Mouse (Mus musculus) neural tube, embryonic 14.5 days (tissue): ENCODE measurements around the gene Patz1. TPM values are rescaled to one million over a fixed set of nuclear protein-coding genes. Genes with fewer than 3 reads are reported as not detected.

ENCODE experiments used
- ATAC-seq: fragments of 200-750 bp; cut with Nextera tagmentation; 2 replicates; pipeline ENCODE4 v1.8.0; 2017; ENCODE audit warnings: low read depth, mild to moderate bottlenecking, moderate TSS enrichment, moderate library complexity
- H3K27ac ChIP-seq: fragments of 300-500 bp; sonication (generic); 2 replicates; pipeline ENCODE4 v1.5.1; 2014; ENCODE audit warnings: low read depth, mild to moderate bottlenecking, control low read depth, low read length, moderate library complexity, mixed read lengths
- H3K27me3 ChIP-seq: fragments of 300-500 bp; sonication (generic); 2 replicates; pipeline ENCODE4 v1.6.1; 2014; ENCODE audit warnings: low read length; ENCODE audit not compliant: control insufficient read depth, insufficient read depth
- H3K36me3 ChIP-seq: fragments of 300-500 bp; sonication (generic); 2 replicates; pipeline ENCODE4 v1.6.1; 2014; ENCODE audit warnings: low read length, mixed read lengths; ENCODE audit not compliant: control insufficient read depth, insufficient read depth
- H3K4me1 ChIP-seq: fragments of 300-500 bp; sonication (generic); 2 replicates; pipeline ENCODE4 v1.6.1; 2014; ENCODE audit warnings: low read length; ENCODE audit not compliant: control insufficient read depth, insufficient read depth
- H3K4me2 ChIP-seq: fragments of 300-500 bp; sonication (generic); 2 replicates; pipeline ENCODE4 v1.6.1; 2014; ENCODE audit warnings: mild to moderate bottlenecking, low read depth, low read length, control low read depth
- H3K4me3 ChIP-seq: fragments of 300-500 bp; sonication (generic); 2 replicates; pipeline ENCODE4 v1.5.1; 2014; ENCODE audit warnings: low read depth, low read length, control low read depth, mixed read lengths
- H3K9ac ChIP-seq: fragments of 300-500 bp; sonication (generic); replicated peaks from 2 replicates; pipeline ENCODE4 v1.6.1; 2014; ENCODE audit warnings: low read depth, mild to moderate bottlenecking, control low read depth, low read length, mixed read lengths
- H3K9me3 ChIP-seq: fragments of 300-500 bp; sonication (generic); 2 replicates; pipeline ENCODE4 v1.6.1; 2016; ENCODE audit warnings: low read length; ENCODE audit not compliant: control insufficient read depth
- WGBS: fragments of 180-500 bp; shearing (Covaris S2); extraction: QIAGEN DNeasy Blood & Tissue Kit; methylation state at CpG from one replicate; pipeline ENCODE4 v1.1.7; 2014; 5-methylcytosine and 5-hydroxymethylcytosine counted together
- polyA plus RNA-seq: library from polyadenylated mRNA; unstranded; fragments of >200 nt; fragmentation: Nextera tagmentation; extraction: Ambion mirVana; gene quantifications from 2 replicates; pipeline ENCODE4 v1.2.1, GENCODE M21; 2014

Patz1 gene
- polyA plus RNA-seq, 1 experiment from 2014 or later = 42.8 TPM

DNA sequence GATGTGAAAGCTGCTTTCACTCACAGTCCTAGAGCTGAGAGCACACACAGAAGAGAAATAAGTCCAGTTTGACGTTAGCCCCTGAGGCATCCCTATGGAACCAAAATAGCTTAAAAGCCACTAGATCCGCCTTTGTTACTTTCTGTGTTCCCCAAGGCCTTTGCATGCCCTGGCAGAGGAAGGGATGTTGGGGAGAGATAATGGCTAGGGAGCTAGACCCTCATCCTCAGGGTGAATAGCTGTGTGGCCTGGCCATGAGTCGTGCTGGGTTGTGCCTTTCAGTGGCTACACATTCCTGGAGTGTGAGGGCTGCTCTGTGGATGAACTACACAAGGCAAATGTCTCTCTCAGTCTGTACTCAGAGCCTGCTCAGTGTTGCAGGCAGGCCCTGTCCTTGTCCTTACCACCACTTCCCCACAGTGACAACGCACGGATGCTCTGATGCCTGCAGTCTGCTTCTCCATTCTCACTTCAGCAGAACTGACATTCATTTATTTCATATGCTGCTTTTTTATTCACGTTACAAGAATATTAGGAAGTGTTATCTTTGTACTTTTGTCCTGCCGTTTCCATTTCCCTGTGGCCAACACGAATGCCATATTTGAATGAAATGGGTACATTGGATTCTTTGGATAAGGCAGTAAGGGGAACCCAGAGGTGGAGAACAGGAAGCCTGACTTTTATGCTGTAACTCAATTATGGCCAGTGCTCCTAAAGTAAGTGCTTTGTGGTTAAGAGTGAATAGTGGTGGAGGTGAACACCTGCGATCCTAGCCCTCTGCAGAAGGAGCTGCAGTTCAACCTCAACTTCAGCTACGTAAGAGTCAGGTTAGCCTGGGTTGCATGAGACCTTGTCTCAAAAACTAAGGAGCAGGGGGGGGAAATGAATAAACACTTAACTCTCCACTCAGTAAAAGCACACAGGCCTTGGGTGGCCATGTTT, 9.5 kb downstream of the Patz1 start:
- no peak overlapping the region for H3K4me2 ChIP-seq
- no peaks in the 10 kb centered on the region for H3K9me3 ChIP-seq
- H3K27me3 ChIP-seq = no peaks in the 10 kb centered on the region
- peaks cover 78% of the 10 kb centered on the region for H3K36me3 ChIP-seq
- H3K27ac ChIP-seq = no peak overlapping the region
- H3K9ac ChIP-seq = no peak overlapping the region
- peaks cover 26% of the 10 kb centered on the region for H3K4me1 ChIP-seq
- no peak for ATAC-seq
- WGBS = 90% methylated on average over 10 of the region's 10 CpGs
- H3K4me3 ChIP-seq = no peak overlapping the region

DNA sequence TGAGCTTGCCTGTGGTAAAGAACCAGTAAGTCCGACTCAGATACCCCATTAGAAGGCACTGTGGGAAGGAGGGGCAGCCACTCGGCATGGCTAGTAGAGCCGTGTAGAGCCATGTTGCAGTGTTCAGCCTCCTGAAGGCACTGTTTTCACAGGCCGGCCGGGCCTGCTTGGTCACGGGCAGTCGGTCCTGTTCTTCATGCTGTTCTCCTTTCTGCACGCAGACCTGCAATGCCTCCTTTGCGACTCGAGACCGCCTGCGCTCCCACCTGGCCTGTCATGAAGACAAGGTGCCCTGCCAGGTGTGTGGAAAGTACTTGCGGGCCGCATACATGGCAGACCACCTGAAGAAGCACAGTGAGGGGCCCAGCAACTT, 10.1 kb downstream of the Patz1 start:
- Histone ChIP-seq H3K27ac (no peak overlapping the region), H3K36me3 (peaks cover 77% of the 10 kb centered on the region)
- WGBS = 91% methylated on average over 14 of the region's 14 CpGs

DNA sequence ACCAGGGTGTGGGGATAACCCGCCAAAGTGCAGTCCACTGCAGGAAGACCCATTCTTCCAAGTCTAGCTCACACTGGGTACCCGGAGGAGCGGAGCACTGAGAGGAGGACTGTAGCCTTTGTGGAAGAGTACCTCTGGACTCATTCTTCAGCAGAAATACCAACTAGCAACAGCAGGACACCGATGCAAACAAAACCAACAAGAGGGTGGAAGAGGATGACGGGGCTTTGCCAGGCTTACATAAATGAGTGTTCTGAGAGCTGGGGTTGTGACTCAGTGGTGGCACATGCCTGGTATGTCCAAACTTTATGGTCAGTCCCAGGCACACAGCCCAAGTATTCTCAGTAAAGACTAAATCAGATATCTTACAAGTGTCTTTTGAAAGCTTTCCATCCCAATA, 12.4 kb downstream of the Patz1 start:
- Histone ChIP-seq H3K27me3 (no peaks in the 10 kb centered on the region), H3K4me2 (no peak overlapping the region), H3K27ac (no peak overlapping the region), H3K9me3 (no peaks in the 10 kb centered on the region), H3K4me1 (no peaks in the 10 kb centered on the region), H3K4me3 (no peak overlapping the region), H3K9ac (no peak overlapping the region), H3K36me3 (peaks cover 78% of the 10 kb centered on the region)
- ATAC-seq = no peak
- WGBS = 95% methylated on average over 5 of the region's 5 CpGs

More for the DNA sequence above, 10.1 kb downstream of the Patz1 start:
- Histone ChIP-seq H3K9ac (no peak overlapping the region), H3K27me3 (no peaks in the 10 kb centered on the region), H3K9me3 (no peaks in the 10 kb centered on the region), H3K4me3 (no peak overlapping the region), H3K4me2 (no peak overlapping the region), H3K4me1 (peaks cover 19% of the 10 kb centered on the region)
- no peak for ATAC-seq

DNA sequence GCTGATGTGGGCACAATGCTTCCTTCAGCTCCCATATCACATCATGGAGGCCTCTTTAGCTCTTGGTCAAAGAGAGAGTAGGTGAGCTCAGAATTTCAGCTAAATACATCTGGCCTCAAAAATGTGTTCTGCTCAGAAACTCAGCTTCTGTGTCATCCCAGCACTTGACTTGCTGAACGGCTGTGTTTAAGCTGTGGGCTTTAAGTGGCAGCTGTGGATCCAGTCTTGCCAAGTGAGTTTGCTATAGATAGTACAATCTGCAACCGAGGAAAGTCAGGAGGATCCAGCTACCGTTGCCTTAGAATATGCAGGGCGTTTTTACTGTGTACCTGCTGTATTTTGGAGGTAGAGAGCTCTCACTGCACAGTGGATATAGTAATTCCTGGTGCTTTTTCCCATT, 13.7 kb downstream of the Patz1 start:
- Histone ChIP-seq H3K4me1 (no peaks in the 10 kb centered on the region), H3K27me3 (no peaks in the 10 kb centered on the region), H3K36me3 (peaks cover 80% of the 10 kb centered on the region), H3K9me3 (no peaks in the 10 kb centered on the region), H3K27ac (no peak overlapping the region), H3K4me2 (no peak overlapping the region), H3K4me3 (no peak overlapping the region), H3K9ac (no peak overlapping the region)
- ATAC-seq = no peak
- WGBS = 95% methylated on average over 4 of the region's 4 CpGs

DNA sequence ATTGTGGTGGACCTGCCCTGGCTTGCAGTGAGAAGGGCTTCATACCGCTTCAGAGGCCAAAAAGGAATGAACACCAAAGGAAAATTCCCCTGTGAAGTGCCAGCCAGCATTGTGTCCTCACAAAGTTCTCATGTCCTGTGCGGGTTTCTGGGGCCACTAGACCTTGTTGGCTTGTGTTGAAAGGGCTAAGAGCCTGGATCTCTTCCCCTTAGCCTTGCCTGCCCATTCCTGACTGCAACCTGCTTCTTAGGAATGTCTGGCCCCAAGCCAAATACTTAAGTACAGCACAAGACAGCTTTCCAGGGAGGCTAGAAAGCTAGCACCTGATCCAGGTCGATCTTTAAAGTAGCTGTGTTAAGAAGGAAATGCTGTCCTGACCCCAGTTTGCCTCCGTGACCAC, 14.1 kb downstream of the Patz1 start:
- no peaks in the 10 kb centered on the region for H3K4me1 ChIP-seq
- H3K9ac ChIP-seq = no peak overlapping the region
- H3K4me3 ChIP-seq = no peak overlapping the region
- H3K27me3 ChIP-seq = no peaks in the 10 kb centered on the region
- H3K9me3 ChIP-seq = no peaks in the 10 kb centered on the region
- 93% methylated on average over 4 of the region's 4 CpGs for WGBS
- H3K36me3 ChIP-seq = peaks cover 81% of the 10 kb centered on the region
- H3K27ac ChIP-seq = no peak overlapping the region
- H3K4me2 ChIP-seq = no peak overlapping the region
- no peak for ATAC-seq

DNA sequence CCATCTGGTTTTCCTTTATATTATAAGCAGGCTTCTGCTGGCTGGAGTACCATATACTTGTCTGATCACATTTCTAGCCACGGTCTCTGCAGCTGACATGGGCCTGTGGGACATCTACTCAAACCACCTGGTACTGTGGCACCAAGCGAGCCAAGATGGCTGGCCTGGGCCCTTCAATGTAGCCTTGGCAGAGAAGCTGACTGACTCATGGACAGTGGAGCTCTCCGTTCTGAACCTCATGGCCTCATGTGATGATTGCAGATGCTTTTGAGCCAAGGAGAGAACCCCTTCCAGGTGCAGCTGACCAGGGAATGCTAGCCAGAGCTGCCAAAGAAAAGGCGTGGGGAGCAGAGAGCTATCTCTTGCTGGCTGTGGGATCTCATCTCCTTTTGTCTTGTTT, 17.1 kb downstream of the Patz1 start:
- H3K9ac ChIP-seq = no peak overlapping the region
- no peak overlapping the region for H3K4me2 ChIP-seq
- no peak for ATAC-seq
- H3K27me3 ChIP-seq = no peaks in the 10 kb centered on the region
- no peaks in the 10 kb centered on the region for H3K9me3 ChIP-seq
- peaks cover 86% of the 10 kb centered on the region for H3K36me3 ChIP-seq
- H3K4me1 ChIP-seq = no peaks in the 10 kb centered on the region
- no peak overlapping the region for H3K27ac ChIP-seq
- 92% methylated on average over 4 of the region's 4 CpGs for WGBS
- H3K4me3 ChIP-seq = no peak overlapping the region

DNA sequence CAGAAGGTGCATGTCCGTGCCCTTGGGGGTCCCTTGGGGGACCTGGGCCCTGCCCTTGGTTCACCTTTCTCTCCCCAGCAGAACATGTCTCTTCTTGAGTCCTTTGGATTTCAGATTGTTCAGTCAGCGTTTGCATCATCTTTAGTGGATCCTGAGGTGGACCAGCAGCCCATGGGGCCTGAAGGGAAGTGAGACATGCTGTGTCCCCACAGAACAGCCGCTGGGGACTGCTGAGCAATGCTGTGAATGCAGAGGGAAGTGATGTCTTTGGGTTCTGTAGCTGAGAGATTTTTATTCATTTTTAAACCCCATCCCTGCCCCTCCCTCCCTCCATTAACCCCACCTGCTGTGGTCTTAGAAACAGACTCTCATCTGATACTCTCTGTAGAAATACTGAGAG, 19.2 kb downstream of the Patz1 start:
- 93% methylated on average over 3 of the region's 3 CpGs for WGBS
- Histone ChIP-seq H3K4me1 (no peaks in the 10 kb centered on the region), H3K9ac (no peak overlapping the region), H3K27ac (no peak overlapping the region), H3K4me2 (no peak overlapping the region), H3K9me3 (no peaks in the 10 kb centered on the region), H3K36me3 (peaks cover 77% of the 10 kb centered on the region), H3K27me3 (no peaks in the 10 kb centered on the region), H3K4me3 (no peak overlapping the region)
- no peak for ATAC-seq

DNA sequence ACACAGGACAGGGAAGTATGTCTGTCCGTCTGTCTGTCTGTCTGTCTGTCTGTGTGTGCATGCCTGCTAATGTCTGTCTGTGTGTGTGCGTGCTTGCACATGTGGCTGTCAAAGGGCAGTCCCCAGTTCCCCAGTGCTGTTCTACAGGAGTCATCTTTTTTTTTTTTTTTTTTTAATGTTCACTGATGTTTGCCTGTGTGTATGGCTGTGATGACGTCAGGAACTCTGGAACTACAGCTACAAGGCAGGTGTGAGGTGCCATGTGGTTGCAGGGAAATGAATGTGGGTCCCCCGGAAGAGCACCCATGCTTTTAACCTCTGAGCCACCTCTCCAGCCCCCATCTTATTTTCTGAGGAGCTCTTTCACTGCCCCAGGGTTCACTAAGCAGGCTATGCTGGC, 21.2 kb downstream of the Patz1 start:
- H3K9ac ChIP-seq = no peak overlapping the region
- H3K4me2 ChIP-seq = no peak overlapping the region
- H3K27me3 ChIP-seq = no peaks in the 10 kb centered on the region
- H3K4me3 ChIP-seq = no peak overlapping the region
- H3K27ac ChIP-seq = no peak overlapping the region
- peaks cover 63% of the 10 kb centered on the region for H3K36me3 ChIP-seq
- ATAC-seq = no peak
- WGBS = 93% methylated on average over 4 of the region's 4 CpGs
- H3K9me3 ChIP-seq = no peaks in the 10 kb centered on the region
- no peaks in the 10 kb centered on the region for H3K4me1 ChIP-seq

DNA sequence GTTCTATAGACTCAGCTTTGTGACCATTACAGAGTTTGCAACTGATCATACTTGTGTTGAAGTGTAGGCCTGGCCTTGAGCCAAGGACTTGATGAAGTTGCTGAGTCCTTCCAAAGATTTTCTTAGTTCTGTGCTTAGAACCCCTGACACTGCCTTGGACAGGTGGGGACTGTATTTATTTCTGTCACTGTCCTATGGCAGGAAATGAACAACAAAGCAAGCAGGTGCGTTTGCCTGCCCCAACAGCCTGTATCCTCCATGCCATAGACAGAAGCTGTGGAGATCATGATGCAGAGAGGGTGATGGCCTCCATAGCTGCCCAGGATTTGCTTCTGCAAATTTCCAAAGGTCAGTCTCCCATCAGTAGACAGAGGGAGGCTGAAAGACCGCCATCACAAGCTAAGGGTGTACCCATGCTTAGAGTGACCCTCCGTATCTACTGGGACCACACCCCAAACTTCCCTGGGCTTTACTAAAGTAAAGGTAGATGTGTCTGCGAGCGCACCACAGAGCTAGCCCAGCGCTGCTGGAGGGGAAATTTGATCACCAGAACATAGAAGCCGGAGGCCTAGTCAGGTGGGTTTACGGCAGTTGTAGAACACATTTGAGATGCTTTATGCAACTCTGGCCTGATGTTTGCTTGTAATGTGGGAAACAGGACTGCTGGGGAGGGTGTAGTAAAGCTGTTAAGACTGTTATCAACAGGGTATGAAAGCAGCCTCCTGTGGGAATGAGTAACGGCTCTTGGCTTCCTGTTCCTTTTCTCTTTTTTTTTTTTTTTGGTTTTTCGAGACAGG, 22.3 kb downstream of the Patz1 start:
- peaks cover 52% of the 10 kb centered on the region for H3K36me3 ChIP-seq
- no peak for ATAC-seq
- WGBS = 89% methylated on average over 10 of the region's 10 CpGs

More for the DNA sequence above, 22.3 kb downstream of the Patz1 start:
- no peaks in the 10 kb centered on the region for H3K4me1 ChIP-seq
- H3K4me3 ChIP-seq = no peak overlapping the region
- H3K27ac ChIP-seq = no peak overlapping the region
- no peaks in the 10 kb centered on the region for H3K9me3 ChIP-seq
- no peak overlapping the region for H3K4me2 ChIP-seq
- H3K9ac ChIP-seq = no peak overlapping the region
- H3K27me3 ChIP-seq = no peaks in the 10 kb centered on the region
